Mouse (Mus musculus) intestine, postnatal 0 days (tissue): ENCODE measurements around the gene Vezt. TPM values are rescaled to one million over a fixed set of nuclear protein-coding genes. Genes with fewer than 3 reads are reported as not detected.

ENCODE experiments used
- ATAC-seq: fragments of 200-750 bp; cut with Nextera tagmentation; 2 replicates; pipeline ENCODE4 v1.8.0; 2017; ENCODE audit warnings: mild to moderate bottlenecking, moderate TSS enrichment, moderate library complexity
- H3K27ac ChIP-seq: fragments of 300-500 bp; sonication (generic); 2 replicates; pipeline ENCODE4 v1.5.1; 2014; ENCODE audit warnings: mild to moderate bottlenecking, low read depth, low read length, moderate library complexity
- H3K27me3 ChIP-seq: fragments of 300-500 bp; sonication (generic); replicated peaks from 2 replicates; pipeline ENCODE4 v1.6.1; 2014; ENCODE audit warnings: low read length, mixed read lengths; ENCODE audit not compliant: control insufficient read depth, insufficient read depth
- H3K36me3 ChIP-seq: fragments of 300-500 bp; sonication (generic); 2 replicates; pipeline ENCODE4 v1.6.1; 2014; ENCODE audit warnings: mild to moderate bottlenecking, moderate library complexity; ENCODE audit not compliant: control insufficient read depth, insufficient read depth
- H3K4me1 ChIP-seq: fragments of 300-500 bp; sonication (generic); replicated peaks from 2 replicates; pipeline ENCODE4 v1.6.1; 2014; ENCODE audit warnings: antibody characterized with exemption, low read length, mixed read lengths; ENCODE audit not compliant: control insufficient read depth, insufficient read depth
- H3K4me2 ChIP-seq: fragments of 300-500 bp; sonication (generic); replicated peaks from 2 replicates; pipeline ENCODE4 v1.6.1; 2014; ENCODE audit warnings: low read depth, mild to moderate bottlenecking, moderate library complexity
- H3K4me3 ChIP-seq: fragments of 300-500 bp; sonication (generic); 2 replicates; pipeline ENCODE4 v1.5.1; 2014; ENCODE audit warnings: low read depth, low read length
- H3K9ac ChIP-seq: fragments of 300-500 bp; sonication (generic); 2 replicates; pipeline ENCODE4 v1.6.1; 2014; ENCODE audit warnings: mild to moderate bottlenecking, low read depth, low read length
- H3K9me3 ChIP-seq: fragments of 300-500 bp; sonication (generic); 2 replicates; pipeline ENCODE4 v1.6.1; 2016; ENCODE audit warnings: mixed run types; ENCODE audit not compliant: control insufficient read depth
- CTCF ChIP-seq: sonication (generic); IDR thresholded peaks from 2 replicates; pipeline ENCODE4 v1.5.1; 2016; ENCODE audit warnings: low read depth, mild to moderate bottlenecking, control low read depth, antibody characterized with exemption, moderate library complexity
- WGBS: fragments of 180-500 bp; shearing (Covaris S2); extraction: QIAGEN DNeasy Blood & Tissue Kit; methylation state at CpG from one replicate; pipeline ENCODE4 v1.1.7; 2014; 5-methylcytosine and 5-hydroxymethylcytosine counted together
- polyA plus RNA-seq: library from polyadenylated mRNA; unstranded; fragments of >200 nt; fragmentation: Nextera tagmentation; extraction: Ambion mirVana; gene quantifications from 2 replicates; pipeline ENCODE4 v1.2.1, GENCODE M21; 2015

Vezt gene
- polyA plus RNA-seq, 1 experiment from 2014 or later: 10.6 TPM

DNA sequence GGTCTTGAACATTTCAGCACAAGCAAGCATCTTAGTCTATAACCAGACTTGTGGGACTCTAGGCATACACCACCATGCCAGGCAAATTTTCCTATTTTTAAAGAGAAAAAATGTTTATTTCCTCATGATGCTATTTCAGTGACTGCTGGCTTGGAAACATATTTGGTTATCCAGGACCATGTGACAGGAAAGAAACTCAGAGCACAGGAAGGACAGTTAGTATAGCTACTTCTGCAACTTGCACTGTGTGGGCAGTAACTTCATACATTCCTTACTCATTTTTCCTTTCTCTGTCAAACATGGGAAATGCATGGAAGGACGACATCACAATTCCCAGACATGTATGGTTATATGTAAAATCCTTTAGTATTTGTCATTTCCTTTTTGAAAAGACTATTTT lies 36.3 kb downstream of the Vezt start:
- no peak for ATAC-seq
- Histone ChIP-seq H3K4me1 (no peaks in the 10 kb centered on the region), H3K9ac (no peak overlapping the region), H3K36me3 (peaks cover 57% of the 10 kb centered on the region), H3K9me3 (no peaks in the 10 kb centered on the region), H3K27ac (no peak overlapping the region), H3K4me3 (no peak overlapping the region), H3K27me3 (no peaks in the 10 kb centered on the region), H3K4me2 (no peak overlapping the region)
- WGBS: 78% methylated on average over 1 of the region's 1 CpGs
- no peak for TF ChIP-seq CTCF

DNA sequence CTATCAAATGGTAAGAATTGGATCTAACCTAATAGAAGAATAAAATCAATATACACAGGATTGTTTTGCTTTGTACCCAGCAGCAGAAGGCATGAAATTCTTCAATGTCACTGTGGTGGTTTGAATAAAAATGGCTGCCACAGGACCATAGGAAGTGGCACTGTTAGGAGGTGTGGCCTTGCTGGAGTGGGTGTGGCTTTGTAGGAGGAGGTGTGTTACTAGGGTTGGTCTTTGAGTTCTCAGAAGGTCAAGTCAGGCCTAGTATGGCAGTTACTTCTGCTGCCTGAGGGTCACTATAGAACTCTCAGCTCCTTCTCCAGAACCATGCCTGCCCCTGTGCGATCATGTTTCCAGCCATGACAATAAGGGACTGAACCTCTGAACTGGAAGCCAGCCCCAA lies 40.5 kb downstream of the Vezt start:
- 100% methylated on average over 1 of the region's 1 CpGs for WGBS
- Histone ChIP-seq H3K27me3 (no peaks in the 10 kb centered on the region), H3K4me1 (no peaks in the 10 kb centered on the region), H3K9ac (no peak overlapping the region), H3K9me3 (no peaks in the 10 kb centered on the region), H3K36me3 (peaks cover 56% of the 10 kb centered on the region), H3K4me2 (no peak overlapping the region), H3K4me3 (no peak overlapping the region), H3K27ac (no peak overlapping the region)
- TF ChIP-seq CTCF: no peak
- no peak for ATAC-seq

- TF ChIP-seq CTCF: no peak
- Histone ChIP-seq H3K9ac (no peak overlapping the region), H3K4me1 (no peaks in the 10 kb centered on the region), H3K27me3 (no peaks in the 10 kb centered on the region), H3K36me3 (peaks cover 49% of the 10 kb centered on the region), H3K27ac (no peak overlapping the region), H3K4me3 (no peak overlapping the region), H3K9me3 (no peaks in the 10 kb centered on the region), H3K4me2 (no peak overlapping the region)
- 92% methylated on average over 10 of the region's 10 CpGs for WGBS
- ATAC-seq: no peak
These were observed 41.5 kb downstream of the Vezt start for GRCm38 (mm10) chr10:93994136-93994535.

GRCm38 (mm10) chr10:93985357-93985756 lies 50.3 kb downstream of the Vezt start:
- H3K9ac ChIP-seq: no peak overlapping the region
- no peak for TF ChIP-seq CTCF
- no peak for ATAC-seq

DNA sequence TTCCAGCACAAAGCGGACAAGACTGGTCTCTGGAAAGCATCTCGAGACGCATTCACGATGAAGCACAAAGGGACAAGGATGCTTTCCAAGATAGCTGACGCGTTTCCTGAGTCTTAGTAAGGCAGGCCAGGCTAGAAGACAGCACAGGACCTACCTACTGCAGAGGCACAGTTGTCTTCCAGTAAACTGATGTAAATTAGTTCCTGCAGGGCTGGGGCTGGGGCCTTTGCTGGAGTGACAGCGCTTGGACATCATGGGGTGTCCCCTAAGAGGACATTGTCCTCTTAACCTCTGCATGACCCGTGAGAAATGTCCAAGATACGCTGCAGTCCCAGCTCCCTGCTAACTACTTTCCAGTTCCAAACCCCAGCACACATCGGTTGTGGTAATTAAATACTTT lies 66.3 kb downstream of the Vezt start:
- peaks cover 26% of the 10 kb centered on the region; the same call in 1 of the 2 replicates for H3K36me3 ChIP-seq
- ATAC-seq: no peak
- no peaks in the 10 kb centered on the region for H3K27me3 ChIP-seq
- no peak overlapping the region for H3K27ac ChIP-seq
- H3K4me2 ChIP-seq: no peak overlapping the region
- WGBS: 73% methylated on average over 10 of the region's 10 CpGs
- no peaks in the 10 kb centered on the region for H3K9me3 ChIP-seq
- no peak for TF ChIP-seq CTCF
- no peak overlapping the region for H3K9ac ChIP-seq
- no peak overlapping the region for H3K4me3 ChIP-seq
- H3K4me1 ChIP-seq: no peaks in the 10 kb centered on the region

More at GRCm38 (mm10) chr10:93985357-93985756, 50.3 kb downstream of the Vezt start:
- Histone ChIP-seq H3K4me2 (no peak overlapping the region), H3K4me3 (no peak overlapping the region), H3K27ac (no peak overlapping the region), H3K36me3 (peaks cover 22% of the 10 kb centered on the region), H3K4me1 (no peaks in the 10 kb centered on the region), H3K9me3 (no peaks in the 10 kb centered on the region), H3K27me3 (no peaks in the 10 kb centered on the region)

DNA sequence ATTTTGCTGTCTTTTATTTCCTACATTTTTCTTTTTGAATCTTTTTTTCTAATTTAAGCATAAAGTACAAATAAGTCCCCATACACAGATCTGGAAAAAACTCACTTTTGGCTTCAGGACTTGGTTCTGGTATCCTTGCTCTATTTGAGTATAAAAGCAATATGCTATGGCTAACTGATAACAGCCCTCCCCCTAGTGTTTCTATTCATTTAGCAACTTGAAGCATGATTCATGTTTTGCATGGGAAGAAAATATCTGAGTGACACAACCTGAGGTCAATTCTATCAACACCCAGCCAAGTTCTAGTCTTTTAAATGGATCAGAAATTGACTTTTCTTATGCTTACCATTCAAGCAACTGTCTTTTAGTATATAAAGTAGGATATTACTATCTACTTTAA lies 68.1 kb downstream of the Vezt start:
- Histone ChIP-seq H3K9ac (no peak overlapping the region), H3K4me1 (no peaks in the 10 kb centered on the region), H3K36me3 (peaks cover 23% of the 10 kb centered on the region; the same call in 1 of the 2 replicates), H3K9me3 (no peaks in the 10 kb centered on the region), H3K4me3 (no peak overlapping the region), H3K4me2 (no peak overlapping the region), H3K27ac (no peak overlapping the region), H3K27me3 (no peaks in the 10 kb centered on the region)
- no peak for ATAC-seq
- peak; percentile 37 for TF ChIP-seq CTCF

GRCm38 (mm10) chr10:93954023-93954422 lies 81.6 kb downstream of the Vezt start:
- no peak overlapping the region for H3K4me2 ChIP-seq
- H3K27me3 ChIP-seq: no peaks in the 10 kb centered on the region
- H3K4me3 ChIP-seq: no peak overlapping the region
- WGBS: 71% methylated on average over 3 of the region's 3 CpGs
- H3K4me1 ChIP-seq: no peaks in the 10 kb centered on the region
- no peak overlapping the region for H3K27ac ChIP-seq
- no peaks in the 10 kb centered on the region for H3K36me3 ChIP-seq
- no peak for TF ChIP-seq CTCF
- no peak overlapping the region for H3K9ac ChIP-seq
- no peaks in the 10 kb centered on the region for H3K9me3 ChIP-seq
- no peak for ATAC-seq
